In the genomic region with DNA sequence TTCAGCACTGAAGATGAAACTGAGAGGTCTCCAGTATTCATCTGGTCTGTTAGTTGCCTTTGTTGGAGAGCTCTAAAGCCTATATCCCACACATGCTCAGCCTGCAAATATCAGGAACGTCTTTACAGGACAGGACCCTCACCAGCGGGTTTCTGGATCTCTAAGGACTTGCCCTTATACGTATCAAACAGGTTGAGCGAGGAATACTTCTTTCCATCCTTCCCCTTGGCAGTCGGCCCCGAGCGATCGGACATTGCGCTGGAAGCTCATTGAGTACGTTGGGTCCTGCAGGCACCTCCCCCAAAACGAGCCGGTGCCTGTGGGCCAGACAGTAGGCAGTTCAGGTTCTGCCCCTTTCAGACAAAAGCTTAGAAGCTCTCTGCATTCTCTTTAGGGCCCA, we compare ENCODE assay signal across 9 mouse cellular contexts. TPM values are rescaled to one million over a fixed set of nuclear protein-coding genes. Genes with fewer than 3 reads are reported as not detected.
DNase-seq lines count a peak whose midpoint lies in the region; ATAC-seq and TF ChIP-seq lines count a peak whose summit lies in the region.
"Had no signal": no experiment of that assay in that cellular context is flagged by ENCODE, and none has a peak within 500 bp of the region (broad histone marks: within the 10 kb centered on the region; RNA-seq: fewer than 3 reads in every experiment).

No protein-coding gene starts in this region.

- WGBS in forebrain, embryonic 12.5 days: 53% methylated on average over 12 of the region's 12 CpGs
- 19% methylated on average over 12 of the region's 12 CpGs for WGBS in lung, embryonic 14.5 days

- 0 out of 2 replicates have a peak overlapping the region, but pooled peaks have one; percentile 8 for H3K27ac ChIP-seq in forebrain, embryonic 12.5 days
- H3K27ac ChIP-seq in lung, embryonic 14.5 days (ENCODE audit: low read depth): no peak overlapping the region

- H3K27me3 ChIP-seq in forebrain, embryonic 12.5 days: no peaks in the 10 kb centered on the region
- H3K27me3 ChIP-seq in lung, embryonic 14.5 days (ENCODE audit: insufficient read depth, low read length): no peaks in the 10 kb centered on the region
- H3K27me3 ChIP-seq: Patski had no signal

- TF ChIP-seq CTCF in lung, embryonic 14.5 days (IDR thresholded peaks at IDR 0.05; ENCODE audit: low read depth): no peak

- peak overlapping the region; percentile 100 for H3K9ac ChIP-seq in forebrain, embryonic 12.5 days
- peak overlapping the region; percentile 98 for H3K9ac ChIP-seq in lung, embryonic 14.5 days

- peaks cover 32% of the 10 kb centered on the region for H3K4me1 ChIP-seq in forebrain, embryonic 12.5 days
- peaks cover 13% of the 10 kb centered on the region; the same call in 1 of the 2 replicates for H3K4me1 ChIP-seq in lung, embryonic 14.5 days (ENCODE audit: insufficient read depth)

- H3K9me3 ChIP-seq in forebrain, embryonic 12.5 days: no peaks in the 10 kb centered on the region
- no peaks in the 10 kb centered on the region for H3K9me3 ChIP-seq in lung, embryonic 14.5 days (ENCODE audit: low read depth, low read length)

- peak overlapping the region; percentile 99 for H3K4me3 ChIP-seq in forebrain, embryonic 12.5 days (replicated peaks)
- H3K4me3 ChIP-seq in lung, embryonic 14.5 days (ENCODE audit: low read depth, low read length): peak overlapping the region; percentile 100

- intact Hi-C loops in heart, postnatal 25 days (cut with DNase I): loop anchor here (2.0 to 10.0 kb wide), 3 partner anchors 24 to 958 kb away; a partner anchor contains a TSS

- ATAC-seq in forebrain, embryonic 12.5 days (ENCODE audit: low FRiP score): no peak
- ATAC-seq in lung, embryonic 14.5 days (ENCODE audit: insufficient read depth): no peak
- no peak for ATAC-seq in frontal cortex, adult (ENCODE audit: low TSS enrichment)
- ATAC-seq: Patski had no signal

- H3K4me2 ChIP-seq in forebrain, embryonic 12.5 days: peak overlapping the region; percentile 96
- peak overlapping the region; percentile 99 for H3K4me2 ChIP-seq in lung, embryonic 14.5 days

- peaks cover 51% of the 10 kb centered on the region for H3K36me3 ChIP-seq in forebrain, embryonic 12.5 days (replicated peaks)
- H3K36me3 ChIP-seq in lung, embryonic 14.5 days (ENCODE audit: insufficient read depth): peaks cover 53% of the 10 kb centered on the region

- peak; percentile 60 to 70 for DNase-seq in heart, adult 18-20 months
- DNase-seq in heart, postnatal 25 days (ENCODE audit: low spot score): no peak
- DNase-seq in kidney, adult 11 months: peak; percentile 53
- peak; percentile 39 for DNase-seq in lung, embryonic 14.5 days
- DNase-seq in testis, postnatal 10 days (ENCODE audit: low spot score): peak; percentile 75
- DNase-seq in Muller cell, postnatal 12 days (ENCODE audit: inconsistent ontology term): no peak

RNA-seq across cellular contexts. Expression of a gene that starts 2.0 kb away (rescaled TPM):
- 100 to 1,000 TPM; 125 to 144 TPM for total RNA-seq in heart, adult 18-20 months (2021)
- total RNA-seq in heart, postnatal 25 days (2021): 100 to 1,000 TPM; 135 to 143 TPM
- 221 and 231 TPM in 2 replicates for polyA plus RNA-seq in forebrain, embryonic 12.5 days (2016; fragmentation: Nextera tagmentation; extraction: Ambion mirVana)
- polyA plus RNA-seq in lung, embryonic 14.5 days (2014; fragmentation: Nextera tagmentation; extraction: Ambion mirVana): 210 and 238 TPM in 2 replicates

RNA-seq across cellular contexts. Expression of a gene that starts 13.1 kb away (rescaled TPM):
- total RNA-seq in heart, adult 18-20 months (2021): 1 to 10 TPM; 3.7 to 4.8 TPM
- 1 to 10 TPM; 2.3 to 3.5 TPM for total RNA-seq in heart, postnatal 25 days (2021)
- polyA plus RNA-seq in forebrain, embryonic 12.5 days (2016; fragmentation: Nextera tagmentation; extraction: Ambion mirVana): 4.3 and 4.9 TPM in 2 replicates
- 6.0 and 11.9 TPM in 2 replicates for polyA plus RNA-seq in lung, embryonic 14.5 days (2014; fragmentation: Nextera tagmentation; extraction: Ambion mirVana)

RNA-seq across cellular contexts. Expression of a gene that starts 25.5 kb away (rescaled TPM):
- 1 to 10 TPM; 2.0 to 3.3 TPM for total RNA-seq in heart, adult 18-20 months (2021)
- total RNA-seq in heart, postnatal 25 days (2021): 1 to 10 TPM; 2.7 to 5.3 TPM
- 4.0 and 4.8 TPM in 2 replicates for polyA plus RNA-seq in forebrain, embryonic 12.5 days (2016; fragmentation: Nextera tagmentation; extraction: Ambion mirVana)
- polyA plus RNA-seq in lung, embryonic 14.5 days (2014; fragmentation: Nextera tagmentation; extraction: Ambion mirVana): 11.6 and 14.1 TPM in 2 replicates
- polyA plus RNA-seq: Patski had no signal

RNA-seq across cellular contexts. Expression of a gene that starts 27.8 kb away (rescaled TPM):
- total RNA-seq in heart, adult 18-20 months (2021): 100 to 1,000 TPM; 242 to 244 TPM
- total RNA-seq in heart, postnatal 25 days (2021): 100 to 1,000 TPM; 222 to 232 TPM
- polyA plus RNA-seq in forebrain, embryonic 12.5 days (2016; fragmentation: Nextera tagmentation; extraction: Ambion mirVana): 88.9 and 97.8 TPM in 2 replicates
- 65.9 and 69.1 TPM in 2 replicates for polyA plus RNA-seq in lung, embryonic 14.5 days (2014; fragmentation: Nextera tagmentation; extraction: Ambion mirVana)

RNA-seq across cellular contexts. Expression of a gene that starts 30.9 kb away (rescaled TPM):
- total RNA-seq in heart, adult 18-20 months (2021): not detected
- total RNA-seq in heart, postnatal 25 days (2021): not detected
- 0.46 and 0.63 TPM in 2 replicates for polyA plus RNA-seq in forebrain, embryonic 12.5 days (2016; fragmentation: Nextera tagmentation; extraction: Ambion mirVana)
- 0.31 and 0.67 TPM in 2 replicates for polyA plus RNA-seq in lung, embryonic 14.5 days (2014; fragmentation: Nextera tagmentation; extraction: Ambion mirVana)

Comparison
In these comparisons a context has a peak if more than half of its experiments do, and no peak if none do; other contexts are left out.
1. DNase-seq: peak in heart, adult 18-20 months (2 of 2), kidney, adult 11 months (single experiment), lung, embryonic 14.5 days (single experiment) and testis, postnatal 10 days (single experiment); none in heart, postnatal 25 days (single experiment) and Muller cell, postnatal 12 days (single experiment).